Mouse (Mus musculus): ENCODE results near the gene Smim15.

The Smim15 gene

GRCm38 (mm10) chr13:108062900-108063299 is 18.7 kb downstream of the Smim15 start:
- in situ Hi-C loops (cut with MboI, MseI), result no loop called here

- in situ Hi-C loops (cut with MboI, MseI), result no loop called here
Measured at GRCm38 (mm10) chr13:108063374-108064134, 19.3 kb downstream of the Smim15 start.

- in situ Hi-C loops (cut with MboI, MseI), result no loop called here
Measured at GRCm38 (mm10) chr13:108064331-108064730, 20.1 kb downstream of the Smim15 start.

- in situ Hi-C loops (cut with MboI, MseI), result no loop called here
Measured at GRCm38 (mm10) chr13:108066021-108066420, 21.8 kb downstream of the Smim15 start.

- in situ Hi-C loops (cut with MboI, MseI), result no loop called here
Measured at GRCm38 (mm10) chr13:108069151-108069550, 24.9 kb downstream of the Smim15 start.

- in situ Hi-C loops (cut with MboI, MseI), result no loop called here
Measured at GRCm38 (mm10) chr13:108070171-108070570, 25.9 kb downstream of the Smim15 start.

GRCm38 (mm10) chr13:108077476-108077875 is 33.2 kb downstream of the Smim15 start:
- in situ Hi-C loops (cut with MboI, MseI), result no loop called here

GRCm38 (mm10) chr13:108077901-108078300 is 33.7 kb downstream of the Smim15 start:
- in situ Hi-C loops (cut with MboI, MseI), result no loop called here

- in situ Hi-C loops (cut with MboI, MseI), result no loop called here
Measured at GRCm38 (mm10) chr13:108084086-108084485, 39.8 kb downstream of the Smim15 start.

GRCm38 (mm10) chr13:108086036-108086435 is 41.8 kb downstream of the Smim15 start:
- in situ Hi-C loops (cut with MboI, MseI), result no loop called here

- in situ Hi-C loops (cut with MboI, MseI), result no loop called here
Measured at GRCm38 (mm10) chr13:108086724-108087123, 42.5 kb downstream of the Smim15 start.

GRCm38 (mm10) chr13:108092290-108092689 is 48.0 kb downstream of the Smim15 start:
- in situ Hi-C loops (cut with MboI, MseI), result no loop called here

- in situ Hi-C loops (cut with MboI, MseI), result no loop called here
Measured at GRCm38 (mm10) chr13:108094681-108095080, 50.4 kb downstream of the Smim15 start.

- in situ Hi-C loops (cut with MboI, MseI), result no loop called here
Measured at GRCm38 (mm10) chr13:108095617-108096016, 51.4 kb downstream of the Smim15 start.

GRCm38 (mm10) chr13:108096446-108096845 is 52.2 kb downstream of the Smim15 start:
- in situ Hi-C loops (cut with MboI, MseI), result no loop called here

Measured in regulatory T cell (primary cell).